Mouse (Mus musculus) adipocyte (in vitro differentiated cells): ENCODE measurements at regions not wholly inside any gene's neighbourhood (a gene's known extent, or its start where the extent isn't known, plus 50 kb on each side); places are given as distances from the start of the nearest gene placed in this dataset.

Experiments
- DNase-seq: peaks from one replicate; pipeline ENCODE4 v3.0.0-alpha.2; 2016; ENCODE audit warnings: low spot score

GRCm38 (mm10) chr3:147096179-147096578 is 244.0 kb downstream of the Ttll7 start:
- DNase-seq: no peak

DNA sequence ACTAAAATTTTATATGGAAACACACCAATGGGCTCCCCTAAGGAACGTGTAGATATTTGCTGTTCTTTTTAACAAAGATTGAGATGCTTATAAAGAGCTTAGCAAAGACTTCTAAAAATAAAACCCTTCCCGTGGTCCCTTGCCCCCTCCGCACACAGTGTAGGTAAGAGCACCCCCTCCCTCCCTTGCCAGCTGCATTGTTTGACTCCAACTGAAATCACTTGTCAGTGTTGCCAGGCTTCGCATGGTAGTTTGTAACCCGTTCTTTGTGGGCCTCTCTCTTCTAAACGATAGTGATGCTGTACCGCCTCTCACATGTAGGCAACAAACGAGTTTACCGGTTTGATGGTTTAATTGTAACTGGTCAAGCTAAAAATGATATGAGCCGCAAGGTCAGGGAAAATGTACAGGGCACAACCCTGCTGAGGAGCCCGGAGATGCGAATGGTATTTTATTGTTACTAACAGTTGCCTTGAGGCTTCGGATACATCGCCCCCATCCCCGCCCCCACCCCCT is 246.0 kb downstream of the Ttll7 start:
- no peak for DNase-seq

DNA sequence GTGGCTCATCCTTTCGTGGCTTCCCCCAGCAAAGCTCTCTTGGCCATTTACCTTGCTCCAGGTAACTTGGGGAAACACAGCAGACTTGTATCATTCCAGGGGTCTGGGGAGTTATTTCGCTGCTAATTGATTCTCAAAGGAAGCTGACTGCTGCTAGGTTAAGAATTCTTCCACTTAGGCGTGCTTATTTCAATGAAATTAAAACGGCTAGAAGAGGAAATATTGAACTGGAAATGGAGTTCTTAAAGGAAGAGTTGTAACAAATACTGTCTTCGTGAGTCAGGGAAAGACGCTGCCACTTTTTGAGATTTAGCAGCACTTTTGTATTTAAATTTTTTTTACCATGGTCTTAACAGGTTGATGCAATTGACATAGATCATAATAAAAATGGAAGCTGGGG is 246.4 kb downstream of the Ttll7 start:
- no peak for DNase-seq

DNA sequence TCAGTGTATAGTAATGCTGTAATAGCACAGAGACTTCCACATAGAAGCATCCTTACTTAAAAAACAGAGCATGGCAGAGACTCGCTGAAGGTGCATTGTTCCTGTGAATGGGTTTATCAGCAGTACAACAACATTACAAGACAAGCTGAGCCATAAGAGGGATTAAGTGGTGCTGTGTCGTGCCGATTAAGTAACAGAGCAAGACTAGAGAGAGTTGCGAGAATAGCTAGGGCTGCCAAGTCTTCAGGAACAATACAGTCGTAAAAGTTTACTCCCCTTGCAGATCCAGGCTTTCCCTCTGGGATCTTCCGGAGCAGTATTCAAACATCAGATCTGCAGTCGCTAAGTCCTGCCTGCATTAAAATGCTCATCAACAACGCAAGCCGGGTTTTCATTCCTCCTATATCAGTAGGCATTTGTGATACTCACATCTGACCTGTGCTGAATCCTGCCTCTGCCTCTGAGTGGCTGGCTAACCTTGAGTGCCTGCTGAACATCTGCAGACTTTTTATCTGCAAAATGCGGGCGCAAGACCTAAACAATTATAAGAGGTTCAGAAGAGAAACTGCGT is 247.1 kb downstream of the Ttll7 start:
- peak; percentile 12 for DNase-seq

- DNase-seq: no peak
These were observed 249.0 kb downstream of the Ttll7 start for GRCm38 (mm10) chr3:147101053-147101764.

DNA sequence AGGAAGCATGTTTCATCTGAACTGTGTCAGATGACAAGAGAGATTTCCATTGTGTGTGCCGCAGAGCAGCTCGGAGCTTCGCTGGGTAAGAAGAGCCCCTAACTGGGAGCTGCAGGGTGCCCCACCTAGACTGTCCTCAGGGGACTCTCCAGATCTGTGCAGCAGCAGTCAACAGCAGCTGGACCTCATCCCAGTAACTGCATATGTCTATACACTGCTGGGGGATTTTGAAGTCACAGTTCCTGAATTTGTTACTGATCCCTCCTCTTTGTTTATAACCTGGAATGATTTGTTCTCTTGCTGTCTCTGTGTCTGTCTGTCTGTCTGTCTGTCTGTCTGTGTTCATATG is 249.6 kb downstream of the Ttll7 start:
- no peak for DNase-seq

DNA sequence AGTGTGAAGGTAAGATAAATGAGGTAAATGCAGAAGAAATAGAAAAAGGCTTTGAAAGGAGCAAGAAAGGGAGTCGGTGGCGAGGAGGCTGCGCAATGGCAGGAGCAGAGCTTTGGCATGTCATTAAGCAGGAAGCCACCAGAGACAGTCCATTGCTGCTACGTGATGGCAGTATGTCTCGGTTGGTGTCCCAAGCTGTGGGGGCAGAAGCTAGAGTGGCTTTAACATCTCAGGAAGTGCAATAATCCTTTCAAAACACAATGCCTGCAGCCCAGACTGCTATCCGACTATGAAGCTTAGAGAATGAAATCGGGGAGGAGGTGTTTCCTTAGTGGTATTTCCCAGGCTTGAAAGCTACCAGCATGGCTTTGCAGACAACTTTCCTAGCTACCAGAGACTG is 251.3 kb downstream of the Ttll7 start:
- no peak for DNase-seq

DNA sequence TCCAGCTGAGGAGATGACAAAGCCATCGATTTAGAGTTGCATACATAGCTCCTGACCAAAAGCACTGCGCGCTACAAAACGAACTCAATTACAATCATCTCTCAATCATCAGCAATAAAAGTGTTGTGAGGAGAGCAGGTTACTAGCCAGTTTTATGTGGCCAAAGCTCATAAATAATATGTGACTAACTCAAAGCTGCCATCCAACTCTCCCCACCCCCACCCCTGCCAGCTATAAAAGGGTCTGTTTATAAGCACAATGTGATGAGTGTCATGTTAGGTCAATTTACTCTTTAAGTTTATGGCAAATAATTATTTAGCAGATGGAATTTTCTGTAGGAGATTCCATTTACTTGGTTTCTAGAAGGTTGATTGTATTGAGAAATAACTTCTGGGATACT is 265.4 kb downstream of the Ttll7 start:
- DNase-seq: no peak

DNA sequence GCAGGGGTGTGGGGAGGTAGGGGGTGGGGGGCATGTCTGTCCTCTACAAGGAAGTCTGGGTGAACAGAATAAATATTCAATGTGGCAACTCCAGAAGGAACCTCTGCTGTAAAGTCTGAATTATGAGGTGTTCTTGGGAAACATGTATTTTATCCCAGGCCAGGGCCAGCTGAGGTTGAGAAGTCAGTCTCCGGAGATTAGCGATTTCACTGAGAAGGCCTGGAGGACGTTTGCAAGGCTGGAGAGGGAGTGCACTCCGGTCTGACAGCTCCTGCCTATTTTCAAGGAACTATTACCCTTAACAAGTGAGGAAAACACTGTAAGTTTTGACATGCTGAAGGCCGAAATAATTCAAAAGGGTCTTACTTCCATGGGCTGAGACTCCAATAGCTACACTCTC is 265.9 kb downstream of the Ttll7 start:
- no peak for DNase-seq

DNA sequence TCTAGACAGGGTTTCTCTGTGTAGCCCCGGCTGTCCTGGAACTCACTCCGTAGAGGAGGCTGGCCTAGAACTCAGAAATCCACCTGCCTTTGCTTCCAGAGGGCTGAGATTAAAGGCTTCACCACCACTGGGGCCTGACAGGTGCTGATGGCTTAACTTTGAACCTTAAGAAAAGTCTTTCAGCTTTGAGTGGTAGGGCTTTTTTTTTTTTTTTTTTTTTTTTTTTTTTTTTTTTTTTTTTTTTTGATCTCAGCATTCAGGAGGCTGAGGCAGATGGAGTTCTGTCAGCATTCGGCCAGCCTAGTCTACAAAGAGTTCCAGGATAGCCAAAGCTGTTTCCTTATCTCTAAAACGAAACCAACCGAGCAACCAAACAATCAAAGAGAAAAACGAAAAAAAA is 266.5 kb downstream of the Ttll7 start:
- DNase-seq: no peak

DNA sequence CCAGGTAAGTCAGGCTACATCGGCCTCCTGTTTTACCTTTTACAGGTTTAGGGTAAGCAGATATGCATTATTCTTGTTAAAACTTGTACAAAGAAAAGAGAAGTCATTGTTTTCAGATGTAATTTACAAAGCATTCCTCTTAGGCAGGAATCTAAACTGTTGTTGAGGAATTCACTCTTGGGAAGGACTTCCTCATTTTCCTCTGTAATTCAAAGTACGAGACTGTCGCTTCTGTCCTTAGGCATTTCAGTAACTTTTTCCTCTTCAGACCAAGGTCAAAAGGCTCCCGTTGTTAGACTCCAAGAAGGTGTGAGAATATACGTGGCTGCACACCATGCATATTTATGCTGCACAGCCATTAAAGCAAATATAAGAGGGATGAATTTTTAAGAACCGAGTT is 269.7 kb downstream of the Ttll7 start:
- no peak for DNase-seq

DNA sequence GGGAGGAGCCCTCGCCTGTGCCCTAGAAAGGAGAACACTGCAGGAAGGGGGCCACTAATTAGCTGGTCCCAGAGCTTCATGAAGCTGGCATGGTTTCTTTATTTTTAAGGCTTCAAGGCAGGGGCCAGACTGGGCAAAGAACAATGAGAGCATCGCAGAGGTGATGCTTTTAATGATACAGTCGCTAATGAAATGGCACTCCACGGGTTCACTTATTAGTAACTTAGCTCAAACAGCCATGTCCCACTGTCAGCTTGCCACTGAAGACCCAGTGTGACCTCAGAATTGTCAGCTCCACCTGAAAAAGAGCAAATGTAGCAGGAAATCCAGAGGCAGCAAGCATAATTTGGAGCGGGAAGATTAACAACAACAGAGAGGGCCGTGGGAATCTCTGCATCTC is 275.6 kb downstream of the Ttll7 start:
- DNase-seq: no peak

- DNase-seq: no peak
These were observed 280.7 kb downstream of the Ttll7 start for GRCm38 (mm10) chr3:147132830-147133229.

DNA sequence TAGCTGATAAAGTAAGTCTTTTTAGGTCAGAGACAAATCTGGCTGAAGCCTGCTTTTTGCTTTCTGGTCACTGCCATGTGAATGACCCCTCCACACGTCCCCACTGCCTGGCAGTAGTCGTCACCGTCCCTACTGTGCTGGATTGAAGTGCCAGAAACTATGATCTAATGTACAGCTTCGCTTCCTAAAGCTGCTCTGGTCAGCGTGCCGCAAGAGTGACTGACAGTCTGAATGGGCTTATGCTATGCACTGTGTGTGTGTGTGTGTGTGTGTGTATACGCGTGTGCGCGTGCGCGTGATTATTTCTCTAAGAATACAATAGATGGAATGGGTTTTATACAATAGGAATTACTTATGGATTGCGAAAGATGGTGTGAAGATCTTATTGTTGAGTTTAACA is 281.2 kb downstream of the Ttll7 start:
- no peak for DNase-seq

DNA sequence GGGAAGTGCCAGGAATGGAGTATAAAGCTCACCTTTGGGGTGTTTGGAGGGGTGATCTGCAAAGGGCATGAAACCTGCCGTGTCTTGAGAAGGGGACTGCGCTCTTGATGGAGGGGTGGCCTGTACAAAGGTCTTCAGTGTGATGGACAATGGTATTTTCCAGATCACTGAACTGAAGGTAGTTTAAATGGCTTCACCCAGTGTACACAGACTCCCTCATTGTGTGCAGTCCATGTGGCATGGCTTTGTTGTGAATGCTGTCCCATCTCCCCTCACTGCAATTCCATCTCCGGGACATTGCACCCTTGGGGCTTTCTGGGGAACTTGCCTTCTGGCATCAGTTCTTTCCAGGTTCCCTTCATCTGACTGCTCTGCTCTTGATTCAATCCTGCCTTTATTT is 288.2 kb downstream of the Ttll7 start:
- no peak for DNase-seq

- no peak for DNase-seq
These were observed 301.3 kb downstream of the Ttll7 start for GRCm38 (mm10) chr3:147153456-147153855.

DNA sequence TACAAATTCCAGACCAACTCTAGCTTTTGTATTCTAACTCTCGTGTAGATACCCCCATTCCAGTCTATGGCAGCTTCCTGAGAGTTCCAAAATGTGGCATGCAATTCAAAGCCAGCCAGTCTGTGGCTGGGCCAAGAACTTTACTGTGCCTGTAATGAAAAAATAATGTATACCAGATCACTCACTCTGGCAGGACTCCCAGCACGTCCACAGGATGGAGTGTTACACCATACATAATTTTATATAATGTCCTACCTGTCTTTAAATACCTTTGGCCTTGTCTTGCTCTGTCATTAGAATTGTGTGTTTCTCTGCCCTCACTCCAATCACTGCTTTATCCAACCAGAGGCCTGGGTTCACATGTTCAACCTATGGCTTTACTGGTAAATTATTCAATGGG is 301.8 kb downstream of the Ttll7 start:
- no peak for DNase-seq

DNA sequence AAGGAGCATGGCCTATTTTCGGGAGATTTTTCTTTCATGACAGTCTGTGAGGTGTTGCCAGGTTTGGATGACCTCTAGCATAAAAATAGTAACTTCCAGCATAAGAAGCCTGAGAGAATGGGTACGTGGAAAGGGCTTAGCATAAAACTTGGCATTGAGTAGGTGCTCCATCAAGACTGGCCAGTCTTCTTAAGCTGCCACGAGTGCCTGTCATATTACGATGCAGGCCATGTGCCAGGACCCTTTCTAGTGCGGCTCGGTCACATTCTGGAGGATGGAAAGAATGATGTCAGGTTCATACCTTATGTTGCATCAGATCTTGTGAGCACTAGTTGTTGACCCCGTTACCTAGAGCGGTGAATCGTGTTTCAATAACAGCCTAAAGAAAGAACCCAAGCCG is 311.0 kb downstream of the Ttll7 start:
- DNase-seq: no peak

DNA sequence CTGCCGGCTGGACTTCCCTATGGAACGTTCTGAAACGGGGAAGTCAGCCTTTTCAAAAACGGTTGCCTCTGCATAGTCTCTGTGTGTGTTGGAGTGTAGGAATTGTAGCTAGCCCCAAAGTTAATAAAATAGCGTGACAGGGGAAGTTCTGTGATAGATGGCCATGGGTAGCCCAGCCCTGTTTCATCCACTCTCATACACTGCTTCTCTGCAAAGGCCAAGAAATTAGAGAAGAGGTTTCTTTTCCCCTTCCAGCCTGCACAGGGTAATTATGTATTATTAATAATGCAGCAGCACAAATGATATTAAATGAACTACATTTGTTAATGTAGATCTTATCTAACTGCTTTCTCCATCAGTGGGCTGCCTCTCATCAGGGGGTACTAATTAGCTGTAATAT is 311.4 kb downstream of the Ttll7 start:
- no peak for DNase-seq

- no peak for DNase-seq
These were observed 312.8 kb downstream of the Ttll7 start for GRCm38 (mm10) chr3:147164931-147165330.

GRCm38 (mm10) chr3:147166555-147166954 is 314.4 kb downstream of the Ttll7 start:
- no peak for DNase-seq

DNA sequence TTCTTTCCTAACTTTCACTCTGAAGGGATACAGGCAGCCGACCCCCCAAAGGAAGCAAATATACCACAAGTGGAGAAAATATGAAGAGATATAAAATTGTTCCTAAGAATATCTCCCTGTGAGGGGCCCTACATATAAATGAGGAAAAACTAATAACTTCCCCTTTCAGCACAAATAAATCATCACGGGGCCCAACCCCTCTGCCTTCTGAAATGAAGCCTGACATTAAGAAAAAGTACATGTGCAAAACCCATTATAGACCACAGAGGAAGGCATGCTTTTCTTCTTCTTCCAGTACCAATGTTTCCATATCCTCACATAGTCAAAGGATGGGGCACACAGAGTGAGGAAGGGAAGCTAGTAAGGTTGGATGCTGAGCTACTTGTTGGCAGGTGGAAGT is 317.0 kb downstream of the Ttll7 start:
- no peak for DNase-seq

- DNase-seq: no peak
These were observed 317.9 kb downstream of the Ttll7 start for GRCm38 (mm10) chr3:147170106-147170505.

DNA sequence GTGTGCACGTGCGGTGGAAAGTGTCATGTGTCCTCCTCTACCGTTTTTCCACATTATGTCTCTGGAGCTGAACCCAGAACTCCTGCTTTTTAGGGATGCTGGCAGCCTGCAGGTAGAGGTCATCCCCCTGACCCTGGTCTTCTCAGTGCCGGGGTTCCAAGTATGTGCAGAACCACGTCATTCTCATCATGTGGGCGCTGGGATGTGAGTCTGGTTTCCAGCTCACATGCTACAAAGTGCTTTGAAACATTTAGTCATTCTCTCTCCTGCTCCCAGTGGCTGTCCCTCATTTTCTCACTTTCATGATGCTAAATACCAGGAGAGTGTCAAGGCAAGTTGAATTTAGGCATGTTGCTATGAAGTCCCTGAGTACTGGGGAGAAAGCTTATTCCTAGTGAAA is 326.6 kb downstream of the Ttll7 start:
- DNase-seq: no peak
